Mouse (Mus musculus) effector memory CD4-positive, alpha-beta T cell, adult 5 months (primary cell): Measurements from ENCODE around the gene A530032D15Rik. TPM values are rescaled to one million over a fixed set of nuclear protein-coding genes. Genes with fewer than 3 reads are reported as not detected.

Experiments used
- polyA plus RNA-seq: library from polyadenylated mRNA; unstranded; fragments of 100-300 nt; shearing (Covaris generic); gene quantifications from one replicate; pipeline ENCODE4 v1.2.1, GENCODE M21; 2017

A530032D15Rik gene
- polyA plus RNA-seq, result not detected

GRCm38 (mm10) chr1:85109753-85110152 lies at the start of gene A530032D15Rik:
Gene A530032D15Rik (minus strand): TSS chr1:85109853.

GRCm38 (mm10) chr1:85099864-85100263 lies 9.8 kb downstream of the A530032D15Rik start, which contains the start of gene Gm10553:
Gene Gm10553 (plus strand): TSS chr1:85100164.

Other genes with a start within 250 kb of the A530032D15Rik start
- not detected for gene Slc16a14, start 174.7 kb downstream of the A530032D15Rik start, polyA plus RNA-seq
- gene Gm10553, start 9.7 kb downstream of the A530032D15Rik start, polyA plus RNA-seq, result not detected
- 5.7 TPM for gene C130026I21Rik, start 160.7 kb upstream of the A530032D15Rik start, polyA plus RNA-seq